Mouse (Mus musculus): ENCODE data around the gene Adprh. TPM values are rescaled to one million over a fixed set of nuclear protein-coding genes. Genes with fewer than 3 reads are reported as not detected.
A peak's percentile ranks its signal among the peaks of the same experiment; 100 is the strongest.

The Adprh gene
- total RNA-seq, 4 experiments from 2014 or later, result 53.6 to 58.5 (median 55.7) TPM

DNA sequence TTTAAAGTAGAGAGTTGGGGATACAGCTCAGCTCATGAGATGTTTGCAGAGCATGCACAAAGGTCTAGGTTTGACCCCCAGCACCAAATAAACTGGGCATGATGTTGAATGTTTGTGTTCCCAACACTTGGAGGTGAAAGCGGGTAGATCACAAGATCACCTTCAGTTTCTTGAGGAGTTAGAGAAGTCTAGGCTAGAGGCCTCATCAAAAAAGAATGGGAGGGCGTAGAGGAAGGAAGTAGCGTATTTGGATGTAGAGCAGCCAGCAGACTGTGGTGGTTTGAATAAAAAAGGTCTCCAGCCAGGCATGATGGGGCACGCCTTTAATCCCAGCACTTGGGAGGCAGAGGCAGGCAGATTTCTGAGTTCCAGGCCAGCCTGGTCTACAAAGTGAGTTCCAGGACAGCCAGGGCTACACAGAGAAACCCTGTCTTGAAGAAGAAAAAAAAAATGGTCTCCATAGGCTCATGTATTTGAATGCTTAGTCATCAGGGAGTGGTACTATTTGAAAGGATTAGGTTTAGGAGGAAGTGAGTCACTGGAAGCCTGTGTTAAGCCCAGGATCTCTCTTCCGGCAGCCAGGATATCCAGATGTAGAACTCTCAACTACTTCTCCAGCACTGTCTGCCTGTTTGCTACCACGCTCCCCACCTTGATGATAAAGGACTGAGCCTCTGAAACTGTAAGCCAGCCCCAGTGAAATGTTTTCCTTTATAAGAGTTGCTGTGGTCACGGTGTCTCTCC is 8.6 kb downstream of the Adprh start:
- DNase-seq (ENCODE audit: low spot score in 2 of 2), result no peak

DNA sequence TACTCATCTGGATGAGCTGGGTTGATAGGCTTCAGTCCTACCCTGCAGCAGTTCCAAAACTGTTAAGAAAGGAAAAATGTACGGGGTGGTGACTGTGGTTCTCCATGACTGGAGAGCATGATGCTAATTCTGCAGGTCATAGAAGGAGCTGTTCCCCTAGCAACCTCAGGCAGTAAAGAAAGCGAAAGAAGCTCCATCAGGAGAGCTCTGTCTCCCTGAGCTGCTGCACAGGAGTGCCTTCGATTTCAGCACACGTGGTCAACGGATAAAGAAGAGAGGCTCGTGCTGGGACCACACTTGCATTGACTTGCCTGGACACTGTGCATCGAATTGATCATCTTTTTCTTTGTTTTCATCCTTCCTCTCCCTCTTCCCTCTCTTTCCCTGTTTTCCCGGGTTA is 10.3 kb downstream of the Adprh start:
- DNase-seq (ENCODE audit: low spot score in 2 of 2), result no peak

GRCm38 (mm10) chr16:38441611-38442010 is 10.9 kb downstream of the Adprh start:
- DNase-seq (ENCODE audit: low spot score in 2 of 2), result no peak

DNA sequence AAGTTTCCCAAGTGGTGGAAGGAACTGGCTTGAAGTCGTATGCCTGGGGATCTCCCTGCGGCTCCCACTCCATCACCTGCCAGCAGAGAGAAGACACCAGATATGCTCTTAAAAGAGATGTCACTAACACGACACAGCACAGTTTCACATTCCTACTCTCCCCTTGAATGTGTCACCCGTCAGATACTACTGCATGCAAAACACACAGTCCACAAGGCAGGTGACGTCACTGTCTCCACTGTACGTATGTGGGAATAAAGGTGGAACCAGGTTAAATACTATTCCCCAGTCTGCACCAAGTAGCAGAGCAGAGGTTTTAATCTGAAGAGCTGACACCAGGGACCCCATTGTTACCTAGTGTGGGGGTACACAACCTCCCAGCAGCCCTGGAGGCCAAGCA is 12.1 kb downstream of the Adprh start:
- DNase-seq (ENCODE audit: low spot score in 2 of 2), result no peak

- DNase-seq (ENCODE audit: low spot score in 2 of 2), result peak in 1 of 2 experiments; percentile 28
These were observed 13.3 kb downstream of the Adprh start for GRCm38 (mm10) chr16:38439190-38439589.

DNA sequence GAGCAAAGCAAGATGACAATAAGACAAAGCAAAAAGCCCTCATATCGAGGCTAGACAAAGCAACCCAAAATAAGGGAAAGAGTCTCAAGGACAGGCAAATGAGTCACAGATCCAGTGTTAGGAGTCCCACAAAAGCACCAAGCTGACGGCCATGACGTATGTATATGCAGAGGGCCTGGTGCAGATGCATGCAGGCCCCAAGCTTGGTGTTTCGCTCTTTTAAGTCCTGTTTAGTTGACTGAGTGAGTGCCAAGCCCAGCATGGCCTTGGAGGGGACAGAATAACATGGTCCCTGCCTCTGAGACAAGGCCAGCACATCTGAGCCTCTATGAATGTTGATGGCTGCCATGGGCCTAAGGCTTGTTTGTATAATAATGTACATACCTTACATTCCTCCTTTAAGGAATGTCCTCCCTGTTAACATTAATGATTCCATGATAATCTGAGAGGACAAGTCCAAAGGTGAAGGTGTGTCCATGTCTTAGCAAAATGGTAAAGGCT is 18.2 kb downstream of the Adprh start:
- no peak for DNase-seq (ENCODE audit: low spot score in 2 of 2)

GRCm38 (mm10) chr16:38433514-38433913 is 19.0 kb downstream of the Adprh start:
- no peak for DNase-seq (ENCODE audit: low spot score in 2 of 2)

- DNase-seq (ENCODE audit: low spot score in 2 of 2), result no peak
These were observed 19.7 kb downstream of the Adprh start, which contains the start of gene Pla1a for GRCm38 (mm10) chr16:38432498-38433425. Gene Pla1a (minus strand): TSS chr16:38433145.

DNA sequence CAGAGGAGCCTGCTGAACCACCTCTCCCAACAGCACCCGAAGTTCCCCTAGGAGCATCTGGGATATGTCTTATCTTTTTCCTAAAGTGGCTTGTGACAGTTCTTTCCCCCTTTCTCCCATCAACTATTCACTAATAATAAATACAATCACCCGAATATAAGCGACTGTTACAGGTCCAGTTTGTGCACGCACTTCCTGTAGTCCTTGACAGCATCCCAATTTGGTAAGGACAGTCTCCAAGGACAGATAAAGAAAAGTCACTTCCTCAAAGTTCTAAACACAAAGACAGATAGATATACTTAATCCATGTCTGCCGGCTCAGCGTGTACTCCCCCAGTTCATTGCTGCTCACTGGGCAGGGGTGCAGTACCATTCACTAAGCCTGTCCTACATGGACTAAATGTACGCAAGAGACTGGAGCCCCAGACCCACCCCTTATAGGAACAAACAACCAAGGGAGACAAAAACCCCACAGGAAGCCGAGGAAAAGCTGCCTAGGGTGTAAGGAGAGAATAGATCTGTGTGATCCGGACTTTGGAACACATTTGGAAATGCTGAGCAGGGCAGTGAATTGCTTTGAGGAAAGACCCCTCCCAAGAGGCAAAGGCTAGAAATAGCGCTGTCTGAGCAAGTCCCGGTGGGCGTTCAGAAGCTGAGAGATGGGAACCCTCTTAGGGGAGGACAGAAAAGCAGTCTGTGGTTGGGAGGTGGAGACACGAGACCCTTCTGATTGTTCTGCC is 20.9 kb downstream of the Adprh start:
- DNase-seq (ENCODE audit: low spot score in 2 of 2), result no peak

GRCm38 (mm10) chr16:38425799-38426198 is 26.7 kb downstream of the Adprh start:
- no peak for DNase-seq (ENCODE audit: low spot score in 2 of 2)

- DNase-seq (ENCODE audit: low spot score in 2 of 2), result no peak
These were observed 27.1 kb downstream of the Adprh start for GRCm38 (mm10) chr16:38425374-38425773.

- no peak for DNase-seq (ENCODE audit: low spot score in 2 of 2)
These were observed 37.5 kb downstream of the Adprh start for GRCm38 (mm10) chr16:38414953-38415352.

DNA sequence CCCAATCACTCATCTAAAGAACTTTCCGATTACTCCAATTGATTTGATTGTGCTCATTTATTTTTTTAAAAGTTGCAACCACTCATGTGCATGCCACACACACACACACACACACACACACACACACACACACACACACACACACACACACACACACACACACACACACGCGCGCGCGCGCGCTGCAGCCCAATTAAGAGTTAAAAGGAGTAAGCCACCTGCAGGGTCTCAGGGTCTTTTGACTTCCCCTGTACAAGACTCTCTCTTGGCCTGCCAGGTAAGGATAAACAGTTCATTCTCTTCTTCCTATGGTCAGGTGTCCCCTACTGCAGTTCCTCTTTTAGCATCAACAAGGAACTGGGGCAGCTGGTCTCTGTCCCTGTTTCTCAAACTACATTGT is 44.1 kb downstream of the Adprh start:
- no peak for DNase-seq (ENCODE audit: low spot score in 2 of 2)

GRCm38 (mm10) chr16:38407584-38407983 is 44.9 kb downstream of the Adprh start:
- DNase-seq (ENCODE audit: low spot score in 2 of 2), result no peak

GRCm38 (mm10) chr16:38406708-38407107 is 45.8 kb downstream of the Adprh start:
- DNase-seq (ENCODE audit: low spot score in 2 of 2), result no peak

DNA sequence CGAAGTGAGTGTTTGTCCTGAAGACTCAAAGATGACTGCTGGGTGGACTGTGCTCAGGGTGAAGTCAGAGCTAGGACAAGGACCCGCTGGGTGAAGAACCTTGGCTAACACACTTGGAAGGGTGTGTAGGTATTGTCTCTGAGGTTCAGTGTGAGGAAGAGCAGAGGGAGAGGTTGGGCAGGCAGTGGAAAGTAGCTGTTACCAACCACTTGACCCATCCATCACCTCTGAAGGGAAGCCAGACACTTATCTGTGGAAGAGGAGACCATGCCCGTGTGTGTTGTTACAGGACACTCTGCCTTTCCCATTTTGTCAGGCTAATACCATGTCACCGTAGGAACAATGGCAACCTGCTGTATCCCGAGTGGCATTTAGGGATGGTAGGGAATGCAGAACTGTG is 46.2 kb downstream of the Adprh start:
- no peak for DNase-seq (ENCODE audit: low spot score in 2 of 2)

GRCm38 (mm10) chr16:38403639-38404038 is 48.9 kb downstream of the Adprh start:
- DNase-seq (ENCODE audit: low spot score in 2 of 2), result no peak

DNA sequence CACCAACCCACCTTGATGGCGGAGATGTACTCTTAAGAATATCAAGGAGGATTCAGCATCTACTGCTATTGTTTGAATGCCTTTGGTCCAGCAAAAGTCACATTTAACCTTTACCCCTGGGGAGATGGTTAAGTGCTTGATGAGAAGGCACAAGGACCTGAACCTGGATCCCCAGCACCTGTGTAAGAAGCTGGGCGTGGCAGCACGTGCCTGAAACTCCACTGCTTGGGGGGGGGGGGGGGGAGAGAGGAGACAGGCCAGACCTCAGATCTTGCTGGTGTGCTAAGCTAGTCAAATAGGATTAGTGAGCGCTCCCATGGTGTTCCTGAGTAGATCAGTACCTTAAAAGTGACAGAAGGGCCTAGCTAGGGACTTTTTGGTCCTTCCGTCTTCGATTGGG is 51.0 kb downstream of the Adprh start:
- no peak for DNase-seq (ENCODE audit: low spot score in 2 of 2)

DNA sequence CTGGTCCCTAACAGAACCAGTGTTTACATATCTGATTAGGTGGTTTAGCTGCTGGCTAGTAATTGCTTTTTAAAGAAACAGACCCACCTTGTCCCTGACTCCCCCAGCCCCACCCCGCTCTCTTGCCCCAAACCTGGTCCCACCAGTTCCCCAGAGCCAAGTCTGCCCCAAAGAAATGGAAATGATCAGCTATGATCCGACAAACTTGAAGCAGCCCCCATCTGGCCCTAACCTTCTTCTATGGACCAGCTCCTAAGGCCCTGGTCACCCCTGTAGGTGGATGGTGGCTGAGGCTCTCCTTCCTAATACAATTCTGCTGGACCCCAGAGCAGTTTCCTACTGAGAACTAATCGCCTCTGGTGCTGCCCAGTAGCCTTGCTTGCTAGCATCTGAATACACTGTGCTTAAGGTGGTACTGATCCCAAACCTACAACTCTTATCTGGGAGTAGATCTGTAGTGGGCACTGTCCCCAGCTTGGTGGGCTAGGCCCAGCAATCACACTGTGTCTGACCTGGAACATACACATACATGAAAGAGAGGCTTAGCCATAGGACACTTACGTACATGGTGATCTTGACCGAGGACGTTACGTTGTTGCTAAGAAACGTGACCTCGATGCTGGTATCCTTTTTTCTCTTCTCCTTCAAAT is 52.1 kb downstream of the Adprh start:
- DNase-seq (ENCODE audit: low spot score in 2 of 2), result no peak

DNA sequence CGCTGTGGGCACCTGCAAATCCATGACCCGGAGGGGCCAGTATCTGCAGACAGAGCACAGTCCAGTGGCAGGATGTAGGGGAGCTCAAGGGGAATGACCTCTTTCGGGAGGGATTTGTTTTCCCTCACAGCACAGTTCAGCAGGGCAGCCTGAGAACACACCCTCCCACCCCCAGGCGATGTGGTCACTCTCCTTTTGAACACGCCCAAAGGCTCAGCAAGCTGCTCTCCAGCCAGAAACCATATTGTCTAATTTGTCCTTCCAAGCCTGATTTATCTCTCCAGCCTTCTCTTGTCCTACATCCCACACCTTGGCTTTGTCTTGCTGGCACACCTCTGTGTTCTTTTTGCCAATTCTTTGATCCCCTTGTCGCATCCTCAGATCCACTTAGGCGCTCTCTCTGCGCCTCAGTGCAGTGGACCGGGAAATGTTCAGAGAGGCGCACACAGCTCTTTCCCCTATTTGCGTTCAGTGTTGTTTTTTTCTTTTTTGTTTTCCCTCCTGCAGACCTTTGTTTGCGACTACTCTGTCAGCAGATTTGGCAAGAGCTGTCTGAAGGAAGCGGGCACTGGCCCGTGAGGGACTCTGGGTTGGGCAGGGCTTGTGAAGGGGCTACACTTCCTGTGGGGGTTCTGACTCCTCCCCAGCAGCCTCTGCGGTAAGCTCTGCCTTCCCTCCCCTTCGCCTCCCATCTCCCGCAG is 52.8 kb downstream of the Adprh start:
- no peak for DNase-seq (ENCODE audit: low spot score in 2 of 2)
